Mouse (Mus musculus) forebrain, embryonic 16.5 days (tissue): ENCODE data around the gene Olfr243. TPM values are rescaled to one million over a fixed set of nuclear protein-coding genes. Genes with fewer than 3 reads are reported as not detected.
"Not testable (repeated sequence)": the region's sequence is repeated elsewhere in the genome, so short reads cannot be mapped to it uniquely, and the experiment has no call there.

Source experiments
- ATAC-seq: fragments of 200-750 bp; cut with Nextera tagmentation; 2 replicates; pipeline ENCODE4 v1.8.0; 2017; ENCODE audit warnings: mild to moderate bottlenecking, moderate library complexity
- H3K27ac ChIP-seq: fragments of 300-500 bp; sonication (generic); 2 replicates; pipeline ENCODE4 v1.5.1; 2014; ENCODE audit warnings: low read length, control low read depth
- H3K27me3 ChIP-seq: fragments of 300-500 bp; sonication (generic); replicated peaks from 2 replicates; pipeline ENCODE4 v1.6.1; 2014; ENCODE audit warnings: low read length; ENCODE audit not compliant: control insufficient read depth, insufficient read depth
- H3K36me3 ChIP-seq: fragments of 300-500 bp; sonication (generic); 2 replicates; pipeline ENCODE4 v1.6.1; 2014; ENCODE audit not compliant: control insufficient read depth, insufficient read depth
- H3K4me1 ChIP-seq: fragments of 300-500 bp; sonication (generic); replicated peaks from 2 replicates; pipeline ENCODE4 v1.6.1; 2014; ENCODE audit warnings: low read length; ENCODE audit not compliant: control insufficient read depth, insufficient read depth
- H3K4me2 ChIP-seq: fragments of 300-500 bp; sonication (generic); 2 replicates; pipeline ENCODE4 v1.6.1; 2014; ENCODE audit warnings: mild to moderate bottlenecking, low read length, control low read depth
- H3K4me3 ChIP-seq: fragments of 300-500 bp; sonication (generic); replicated peaks from 2 replicates; pipeline ENCODE4 v1.5.1; 2014; ENCODE audit warnings: mild to moderate bottlenecking, low read length, control low read depth
- H3K9ac ChIP-seq: fragments of 300-500 bp; sonication (generic); replicated peaks from 2 replicates; pipeline ENCODE4 v1.6.1; 2014; ENCODE audit warnings: low read depth, low read length, control low read depth
- H3K9me3 ChIP-seq: fragments of 300-500 bp; sonication (generic); 2 replicates; pipeline ENCODE4 v1.6.1; 2016; ENCODE audit warnings: low read length; ENCODE audit not compliant: control insufficient read depth
- WGBS: fragments of 180-500 bp; shearing (Covaris S2); extraction: QIAGEN DNeasy Blood & Tissue Kit; methylation state at CpG from one replicate; pipeline ENCODE4 v1.1.7; 2014; 5-methylcytosine and 5-hydroxymethylcytosine counted together
- polyA plus RNA-seq: library from polyadenylated mRNA; unstranded; fragments of >200 nt; fragmentation: Nextera tagmentation; extraction: Ambion mirVana; gene quantifications from 2 replicates; pipeline ENCODE4 v1.2.1, GENCODE M21; 2015

The Olfr243 gene
- not detected in 2 replicates for polyA plus RNA-seq

DNA sequence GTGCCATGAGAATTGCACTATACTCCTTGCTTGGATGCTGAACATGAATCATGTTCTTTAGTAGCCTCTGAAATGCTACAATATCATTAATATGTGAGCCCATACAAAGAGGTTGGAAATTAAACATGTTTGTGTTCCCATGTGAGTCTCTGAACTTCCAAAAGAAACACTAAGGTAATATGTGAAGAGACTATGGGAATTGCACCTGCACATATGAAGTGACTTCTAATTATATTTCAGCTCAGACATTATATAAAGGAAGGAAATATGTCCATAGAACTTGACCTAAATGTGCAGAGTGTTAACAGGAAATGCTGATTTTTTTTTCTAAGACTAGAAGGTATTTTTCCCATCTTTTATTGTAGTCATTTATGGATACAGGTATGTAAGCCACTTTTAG lies at the start of gene Olfr243:
Olfr243 (plus strand) TSS at position 301 of the 400 bp plus-strand sequence.
- H3K36me3 ChIP-seq: no peaks in the 10 kb centered on the region
- no peaks in the 10 kb centered on the region for H3K27me3 ChIP-seq
- no peak within 1 kb of the TSS for H3K4me3 ChIP-seq
- H3K9me3 ChIP-seq: no peaks in the 10 kb centered on the region
- no peak within 1 kb of the TSS for H3K4me2 ChIP-seq
- H3K27ac ChIP-seq: no peak within 1 kb of the TSS
- H3K4me1 ChIP-seq: no peaks in the 10 kb centered on the region
- ATAC-seq: no peak
- H3K9ac ChIP-seq: no peak within 1 kb of the TSS

DNA sequence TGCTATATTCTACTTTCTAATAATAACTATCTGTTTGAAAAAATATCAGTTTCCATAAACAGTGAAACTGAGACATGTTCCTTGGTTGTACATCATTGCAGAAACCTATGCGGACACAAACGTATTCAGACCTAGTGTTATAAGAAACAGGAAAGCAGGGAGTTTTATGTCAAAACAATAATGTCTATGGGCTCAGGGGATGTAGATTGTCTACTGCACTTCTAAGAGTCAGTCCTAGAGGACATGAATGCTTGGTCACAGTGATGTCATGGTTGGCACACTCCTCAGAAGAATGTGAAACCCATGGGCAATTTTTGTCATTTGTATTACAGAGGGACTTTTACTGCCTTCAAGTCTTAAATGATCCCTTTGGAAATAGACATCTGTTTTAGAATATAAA lies 43.4 kb upstream of the Olfr243 start, which contains the start of gene Olfr624:
Olfr624 (minus strand) TSS at position 101 of the 400 bp plus-strand sequence.
- Histone ChIP-seq H3K4me1 (no peaks in the 10 kb centered on the region), H3K36me3 (no peaks in the 10 kb centered on the region), H3K9ac (no peak within 1 kb of the TSS), H3K4me2 (no peak within 1 kb of the TSS), H3K27me3 (no peaks in the 10 kb centered on the region), H3K9me3 (no peaks in the 10 kb centered on the region), H3K4me3 (no peak within 1 kb of the TSS), H3K27ac (no peak within 1 kb of the TSS)
- WGBS: 90% methylated on average over 2 of the region's 2 CpGs
- no peak for ATAC-seq

GRCm38 (mm10) chr7:103682420-103682819 lies 32.1 kb upstream of the Olfr243 start, which contains the start of gene Olfr625-ps1:
TSS of gene Olfr625-ps1 (plus strand) at chr7:103682720.
- Histone ChIP-seq H3K4me2 (no peak within 1 kb of the TSS), H3K27ac (no peak within 1 kb of the TSS), H3K9ac (no peak within 1 kb of the TSS), H3K27me3 (no peaks in the 10 kb centered on the region), H3K9me3 (no peaks in the 10 kb centered on the region), H3K4me1 (no peaks in the 10 kb centered on the region), H3K36me3 (no peaks in the 10 kb centered on the region), H3K4me3 (no peak within 1 kb of the TSS)
- no peak for ATAC-seq

DNA sequence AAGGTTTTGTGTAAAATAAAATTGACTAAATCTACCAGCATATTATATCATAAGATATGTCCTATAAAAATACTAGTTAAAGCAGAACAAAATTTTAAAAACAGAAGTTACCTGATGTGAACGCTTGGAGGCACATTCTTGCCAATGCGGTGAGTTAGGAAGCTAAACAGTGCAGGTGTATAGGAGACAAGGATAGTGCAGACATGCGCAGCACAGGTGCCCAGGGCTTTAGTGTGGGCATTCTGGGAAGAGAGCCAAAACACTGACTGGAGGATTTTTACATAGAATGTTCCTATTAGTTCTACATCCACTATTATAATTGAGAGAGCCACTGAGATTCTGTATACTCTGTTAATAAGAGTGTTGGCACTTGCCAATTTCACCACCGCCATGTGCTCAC lies 15.0 kb upstream of the Olfr243 start:
- no peaks in the 10 kb centered on the region for H3K9me3 ChIP-seq
- 76% methylated on average over 4 of the region's 4 CpGs for WGBS
- H3K4me1 ChIP-seq: no peaks in the 10 kb centered on the region
- no peaks in the 10 kb centered on the region for H3K27me3 ChIP-seq
- no peak overlapping the region for H3K27ac ChIP-seq
- H3K4me3 ChIP-seq: no peak overlapping the region
- ATAC-seq: no peak
- no peak overlapping the region for H3K9ac ChIP-seq
- no peaks in the 10 kb centered on the region for H3K36me3 ChIP-seq
- no peak overlapping the region for H3K4me2 ChIP-seq

DNA sequence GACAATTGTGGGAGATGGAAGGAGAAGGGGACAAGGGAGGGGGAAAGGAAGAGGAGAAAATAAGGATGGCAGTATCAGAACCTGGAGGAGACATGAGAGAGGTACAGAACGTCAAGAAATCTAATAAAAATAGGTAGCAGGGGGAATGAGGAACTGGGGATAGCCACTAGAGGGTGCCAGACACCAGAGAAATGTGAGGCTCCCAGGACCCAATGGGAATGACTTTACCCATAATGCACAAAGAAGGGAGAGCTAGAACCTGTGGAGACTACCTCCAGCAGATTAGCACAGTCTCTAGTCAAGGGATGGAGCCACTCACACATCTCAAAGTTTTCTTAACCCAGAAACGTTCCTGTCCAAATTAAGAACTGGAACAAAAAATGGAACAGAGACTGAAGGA lies 2.4 kb upstream of the Olfr243 start:
- H3K4me1 ChIP-seq: no peaks in the 10 kb centered on the region
- H3K4me3 ChIP-seq: no peak overlapping the region
- no peaks in the 10 kb centered on the region for H3K9me3 ChIP-seq
- H3K27ac ChIP-seq: no peak overlapping the region
- no peak for ATAC-seq
- no peak overlapping the region for H3K4me2 ChIP-seq
- 35% methylated on average over 2 of the region's 2 CpGs for WGBS
- H3K36me3 ChIP-seq: no peaks in the 10 kb centered on the region
- no peaks in the 10 kb centered on the region for H3K27me3 ChIP-seq
- H3K9ac ChIP-seq: no peak overlapping the region

DNA sequence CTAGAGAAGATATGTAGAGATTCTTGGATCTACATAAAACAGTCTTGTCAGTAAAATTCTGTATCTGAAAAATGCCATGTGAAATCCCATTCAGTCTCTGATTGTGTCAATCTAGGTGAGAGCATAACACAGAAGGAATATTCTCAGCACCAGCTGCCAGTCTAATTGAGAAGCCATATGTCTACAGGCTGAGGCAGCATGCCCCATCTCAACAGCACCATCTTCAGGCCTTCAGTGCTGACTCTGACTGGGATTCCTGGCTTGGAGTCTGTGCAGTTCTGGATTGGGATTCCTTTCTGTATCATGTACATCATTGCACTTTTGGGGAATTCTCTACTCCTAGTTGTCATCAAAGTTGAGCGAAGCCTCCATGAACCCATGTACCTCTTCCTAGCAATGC lies 1.9 kb downstream of the Olfr243 start:
- not testable (repeated sequence) for H3K9ac ChIP-seq, ATAC-seq, H3K27me3 ChIP-seq, H3K4me2 ChIP-seq, H3K36me3 ChIP-seq, H3K4me3 ChIP-seq, H3K9me3 ChIP-seq, H3K27ac ChIP-seq, H3K4me1 ChIP-seq
- 90% methylated on average over 1 of the region's 1 CpGs for WGBS

DNA sequence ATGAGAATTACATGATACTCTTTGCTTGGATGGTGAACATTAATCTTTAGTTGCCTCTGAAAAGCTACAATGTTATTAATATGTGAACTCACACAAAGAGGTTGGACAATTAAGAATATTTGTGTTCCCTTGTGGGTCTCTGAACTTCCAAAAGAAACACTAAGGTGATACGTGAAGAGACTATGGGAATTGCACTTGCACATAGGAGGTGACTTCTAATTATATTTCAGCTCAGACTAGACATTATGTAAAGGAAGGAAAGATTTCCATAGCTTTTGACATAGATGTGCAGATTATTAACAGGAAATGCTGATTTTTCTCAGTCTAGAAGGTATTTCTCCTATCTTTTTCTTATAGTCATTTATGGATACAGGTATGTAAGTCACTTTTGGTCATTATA lies 15.6 kb downstream of the Olfr243 start, which contains the start of gene Olfr628:
Olfr628 (plus strand) TSS at position 301 of the 400 bp plus-strand sequence.
- Histone ChIP-seq H3K27ac (no peak within 1 kb of the TSS), H3K9ac (no peak within 1 kb of the TSS), H3K36me3 (no peaks in the 10 kb centered on the region), H3K4me2 (no peak within 1 kb of the TSS), H3K27me3 (no peaks in the 10 kb centered on the region), H3K4me1 (no peaks in the 10 kb centered on the region), H3K4me3 (no peak within 1 kb of the TSS), H3K9me3 (no peaks in the 10 kb centered on the region)
- 86% methylated on average over 1 of the region's 1 CpGs for WGBS
- ATAC-seq: no peak

DNA sequence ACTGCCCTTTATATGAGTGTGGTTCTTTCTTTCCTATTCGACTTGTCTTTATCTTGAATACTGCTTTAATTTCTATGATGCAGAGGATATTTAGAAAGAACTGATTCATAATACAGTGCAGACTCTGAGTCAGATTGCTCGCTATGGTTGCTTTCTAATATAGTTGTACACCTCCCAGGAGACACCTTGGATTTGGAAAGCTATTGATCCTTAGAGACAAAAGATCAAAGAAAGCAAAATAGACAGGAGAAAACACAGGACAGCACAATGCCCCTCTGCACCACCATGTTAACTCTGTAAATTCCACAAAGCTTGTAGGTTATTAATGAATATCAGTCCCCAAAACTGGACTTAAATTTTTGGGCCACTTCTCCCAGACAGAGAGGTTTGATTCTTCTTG lies 30.4 kb downstream of the Olfr243 start, which contains the start of gene Olfr629:
Olfr629 (minus strand) TSS at position 101 of the 400 bp plus-strand sequence.
- Histone ChIP-seq H3K27ac (no peak within 1 kb of the TSS), H3K4me1 (no peaks in the 10 kb centered on the region), H3K27me3 (no peaks in the 10 kb centered on the region), H3K9me3 (no peaks in the 10 kb centered on the region), H3K36me3 (no peaks in the 10 kb centered on the region), H3K4me2 (no peak within 1 kb of the TSS), H3K4me3 (no peak within 1 kb of the TSS), H3K9ac (no peak within 1 kb of the TSS)
- no peak for ATAC-seq
- WGBS: 77% methylated on average over 2 of the region's 2 CpGs

- H3K9ac ChIP-seq: no peak within 1 kb of the TSS
- no peaks in the 10 kb centered on the region for H3K9me3 ChIP-seq
- no peaks in the 10 kb centered on the region for H3K36me3 ChIP-seq
- no peaks in the 10 kb centered on the region for H3K4me1 ChIP-seq
- no peaks in the 10 kb centered on the region for H3K27me3 ChIP-seq
- no peak within 1 kb of the TSS for H3K4me3 ChIP-seq
- no peak within 1 kb of the TSS for H3K27ac ChIP-seq
- H3K4me2 ChIP-seq: no peak within 1 kb of the TSS
- 42% methylated on average over 2 of the region's 2 CpGs for WGBS
- ATAC-seq: no peak
Observed at GRCm38 (mm10) chr7:103757233-103757632, 42.8 kb downstream of the Olfr243 start, which contains the start of gene Olfr630. TSS of gene Olfr630 (minus strand) at chr7:103757333.

DNA sequence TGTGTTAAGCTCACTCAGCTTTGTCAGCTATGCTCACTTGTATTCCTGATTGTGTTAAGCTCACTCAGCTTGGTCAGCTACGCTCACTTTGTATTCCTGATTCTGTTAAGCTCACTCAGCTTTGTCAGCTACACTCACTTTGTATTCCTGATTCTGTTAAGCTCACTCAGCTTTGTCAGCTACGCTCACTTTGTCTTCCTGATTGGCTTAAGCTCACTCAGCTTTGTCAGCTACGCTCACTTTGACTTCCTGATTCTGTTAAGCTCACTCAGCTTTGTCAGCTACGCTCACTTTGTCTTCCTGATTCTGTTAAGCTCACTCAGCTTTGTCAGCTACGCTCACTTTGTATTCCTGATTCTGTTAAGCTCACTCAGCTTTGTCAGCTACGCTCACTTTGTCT lies 47.7 kb downstream of the Olfr243 start:
- not testable (repeated sequence) for H3K9ac ChIP-seq, H3K4me1 ChIP-seq, H3K9me3 ChIP-seq, H3K27me3 ChIP-seq, H3K4me2 ChIP-seq, H3K4me3 ChIP-seq, ATAC-seq, H3K36me3 ChIP-seq, H3K27ac ChIP-seq
- WGBS: 89% methylated on average over 6 of the region's 6 CpGs
